Mouse (Mus musculus) heart, embryonic 16.5 days (tissue): ENCODE measurements at regions not wholly inside any gene's neighbourhood (a gene's known extent, or its start where the extent isn't known, plus 50 kb on each side); places are given as distances from the start of the nearest gene placed in this dataset.

Experiments
- ATAC-seq: fragments of 200-750 bp; cut with Nextera tagmentation; replicated peaks from 2 replicates; pipeline ENCODE4 v1.8.0; 2017; ENCODE audit warnings: moderate number of reproducible peaks; ENCODE audit not compliant: insufficient read depth, low FRiP score; ENCODE audit errors: extremely low read depth
- H3K27ac ChIP-seq: fragments of 300-500 bp; sonication (generic); 2 replicates; pipeline ENCODE4 v1.5.1; 2014; ENCODE audit warnings: mild to moderate bottlenecking, low read length, control low read depth, moderate library complexity
- H3K27me3 ChIP-seq: fragments of 300-500 bp; sonication (generic); 2 replicates; pipeline ENCODE4 v1.6.1; 2014; ENCODE audit warnings: low read length, mixed read lengths; ENCODE audit not compliant: control insufficient read depth, insufficient read depth
- H3K36me3 ChIP-seq: fragments of 300-500 bp; sonication (generic); 2 replicates; pipeline ENCODE4 v1.6.1; 2014; ENCODE audit not compliant: control insufficient read depth, insufficient read depth
- H3K4me1 ChIP-seq: fragments of 300-500 bp; sonication (generic); 2 replicates; pipeline ENCODE4 v1.6.1; 2014; ENCODE audit warnings: low read length, mixed read lengths; ENCODE audit not compliant: control insufficient read depth, insufficient read depth
- H3K4me2 ChIP-seq: fragments of 300-500 bp; sonication (generic); 2 replicates; pipeline ENCODE4 v1.6.1; 2014; ENCODE audit warnings: low read depth, mild to moderate bottlenecking, control low read depth, low read length
- H3K4me3 ChIP-seq: fragments of 300-500 bp; sonication (generic); 2 replicates; pipeline ENCODE4 v1.5.1; 2014; ENCODE audit warnings: mild to moderate bottlenecking, control low read depth, low read length
- H3K9ac ChIP-seq: fragments of 300-500 bp; sonication (generic); 2 replicates; pipeline ENCODE4 v1.6.1; 2014; ENCODE audit warnings: low read length, control low read depth
- H3K9me3 ChIP-seq: fragments of 300-500 bp; sonication (generic); replicated peaks from 2 replicates; pipeline ENCODE4 v1.6.1; 2016; ENCODE audit warnings: low read length; ENCODE audit not compliant: control insufficient read depth
- WGBS: fragments of 180-500 bp; shearing (Covaris S2); extraction: QIAGEN DNeasy Blood & Tissue Kit; methylation state at CpG from one replicate; pipeline ENCODE4 v1.1.7; 2014; 5-methylcytosine and 5-hydroxymethylcytosine counted together

- Histone ChIP-seq H3K9ac (no peak overlapping the region), H3K9me3 (no peaks in the 10 kb centered on the region), H3K36me3 (no peaks in the 10 kb centered on the region), H3K4me3 (no peak overlapping the region), H3K27me3 (no peaks in the 10 kb centered on the region), H3K4me1 (no peaks in the 10 kb centered on the region), H3K4me2 (no peak overlapping the region), H3K27ac (no peak overlapping the region)
- no peak for ATAC-seq
- WGBS = 92% methylated on average over 12 of the region's 12 CpGs
Observed at GRCm38 (mm10) chr14:98781711-98782110, 212.4 kb downstream of the Rpl36a-ps1 start.

- no peak overlapping the region for H3K4me3 ChIP-seq
- no peaks in the 10 kb centered on the region for H3K4me1 ChIP-seq
- no peak for ATAC-seq
- no peaks in the 10 kb centered on the region for H3K36me3 ChIP-seq
- H3K9ac ChIP-seq = no peak overlapping the region
- WGBS = 78% methylated on average over 4 of the region's 4 CpGs
- no peak overlapping the region for H3K27ac ChIP-seq
- H3K9me3 ChIP-seq = no peaks in the 10 kb centered on the region
- no peak overlapping the region for H3K4me2 ChIP-seq
- no peaks in the 10 kb centered on the region for H3K27me3 ChIP-seq
Observed at GRCm38 (mm10) chr14:98772080-98772479, 222.0 kb downstream of the Rpl36a-ps1 start.

- Histone ChIP-seq H3K9me3 (no peaks in the 10 kb centered on the region), H3K9ac (no peak overlapping the region), H3K4me1 (no peaks in the 10 kb centered on the region), H3K27ac (no peak overlapping the region), H3K36me3 (no peaks in the 10 kb centered on the region), H3K4me2 (no peak overlapping the region), H3K4me3 (no peak overlapping the region), H3K27me3 (no peaks in the 10 kb centered on the region)
- 69% methylated on average over 2 of the region's 2 CpGs for WGBS
- no peak for ATAC-seq
Observed at GRCm38 (mm10) chr14:98768845-98769244, 225.3 kb downstream of the Rpl36a-ps1 start.

- Histone ChIP-seq H3K9ac (no peak overlapping the region), H3K27ac (no peak overlapping the region), H3K4me2 (no peak overlapping the region), H3K36me3 (no peaks in the 10 kb centered on the region), H3K4me1 (no peaks in the 10 kb centered on the region), H3K4me3 (no peak overlapping the region), H3K27me3 (no peaks in the 10 kb centered on the region), H3K9me3 (no peaks in the 10 kb centered on the region)
- ATAC-seq = no peak
- WGBS = 83% methylated on average over 7 of the region's 7 CpGs
Observed at GRCm38 (mm10) chr14:98767481-98767880, 226.6 kb downstream of the Rpl36a-ps1 start.

GRCm38 (mm10) chr14:98765358-98765757 is 228.8 kb downstream of the Rpl36a-ps1 start:
- Histone ChIP-seq H3K9ac (no peak overlapping the region), H3K4me2 (no peak overlapping the region), H3K27ac (no peak overlapping the region), H3K36me3 (no peaks in the 10 kb centered on the region), H3K4me1 (no peaks in the 10 kb centered on the region), H3K4me3 (no peak overlapping the region), H3K9me3 (no peaks in the 10 kb centered on the region), H3K27me3 (no peaks in the 10 kb centered on the region)
- ATAC-seq = no peak

GRCm38 (mm10) chr14:98750766-98751165 is 243.4 kb downstream of the Rpl36a-ps1 start:
- Histone ChIP-seq H3K27me3 (no peaks in the 10 kb centered on the region), H3K4me3 (no peak overlapping the region), H3K4me1 (no peaks in the 10 kb centered on the region), H3K9me3 (no peaks in the 10 kb centered on the region), H3K9ac (no peak overlapping the region), H3K4me2 (no peak overlapping the region), H3K36me3 (no peaks in the 10 kb centered on the region), H3K27ac (no peak overlapping the region)
- no peak for ATAC-seq
- WGBS = 88% methylated on average over 6 of the region's 6 CpGs

GRCm38 (mm10) chr14:98749086-98750027 is 244.8 kb downstream of the Rpl36a-ps1 start:
- Histone ChIP-seq H3K36me3 (no peaks in the 10 kb centered on the region), H3K4me3 (no peak overlapping the region), H3K9me3 (no peaks in the 10 kb centered on the region), H3K27me3 (no peaks in the 10 kb centered on the region), H3K4me2 (no peak overlapping the region), H3K27ac (no peak overlapping the region), H3K9ac (no peak overlapping the region), H3K4me1 (no peaks in the 10 kb centered on the region)
- no peak for ATAC-seq
- WGBS = 65% methylated on average over 14 of the region's 14 CpGs

- Histone ChIP-seq H3K9me3 (no peaks in the 10 kb centered on the region), H3K4me2 (no peak overlapping the region), H3K27ac (no peak overlapping the region), H3K4me1 (no peaks in the 10 kb centered on the region), H3K36me3 (no peaks in the 10 kb centered on the region), H3K4me3 (no peak overlapping the region), H3K27me3 (no peaks in the 10 kb centered on the region), H3K9ac (no peak overlapping the region)
- ATAC-seq = no peak
- 74% methylated on average over 16 of the region's 16 CpGs for WGBS
Observed at GRCm38 (mm10) chr14:98747159-98747775, 246.9 kb downstream of the Rpl36a-ps1 start.

- H3K4me2 ChIP-seq = no peak overlapping the region
- H3K27me3 ChIP-seq = no peaks in the 10 kb centered on the region
- no peak overlapping the region for H3K27ac ChIP-seq
- H3K4me3 ChIP-seq = no peak overlapping the region
- no peaks in the 10 kb centered on the region for H3K36me3 ChIP-seq
- no peak overlapping the region for H3K9ac ChIP-seq
- no peaks in the 10 kb centered on the region for H3K9me3 ChIP-seq
- no peaks in the 10 kb centered on the region for H3K4me1 ChIP-seq
- no peak for ATAC-seq
- WGBS = 58% methylated on average over 3 of the region's 3 CpGs
Observed at GRCm38 (mm10) chr14:98730375-98730774, 263.7 kb downstream of the Rpl36a-ps1 start.
